ENCODE assay signal across 10 mouse cellular contexts in genomic region chr16:49818627-49819026, GRCm38 (mm10). TPM values are rescaled to one million over a fixed set of nuclear protein-coding genes. Genes with fewer than 3 reads are reported as not detected.
DNase-seq lines count a peak whose midpoint lies in the region; ATAC-seq and TF ChIP-seq lines count a peak whose summit lies in the region.
"Had no signal": no experiment of that assay in that cellular context is flagged by ENCODE, and none has a peak within 500 bp of the region (broad histone marks: within the 10 kb centered on the region; RNA-seq: fewer than 3 reads in every experiment).

No protein-coding gene starts in this region.

- H3K4me3 ChIP-seq in heart, embryonic 16.5 days (ENCODE audit: low read length) = no peak overlapping the region
- peak overlapping the region; percentile 46 for H3K4me3 ChIP-seq in bone marrow, adult 2 months (replicated peaks; ENCODE audit: control insufficient read depth, low read depth, low read length)
- peak overlapping the region; percentile 10 to 19; a peak in 1 of 4 replicates for H3K4me3 ChIP-seq in liver, embryonic 14.5 days (ENCODE audit: insufficient read depth in 1 of 2, low read depth in 2 of 2, low read length in 2 of 2)
- H3K4me3 ChIP-seq in thymus, adult 2 months (ENCODE audit: control insufficient read depth, insufficient read depth, low read length) = no peak overlapping the region
- H3K4me3 ChIP-seq in midbrain, embryonic 11.5 days (ENCODE audit: low read depth, low read length) = no peak overlapping the region
- H3K4me3 ChIP-seq: midbrain, embryonic 10.5 days had no signal

- no peaks in the 10 kb centered on the region for H3K36me3 ChIP-seq in heart, embryonic 16.5 days (ENCODE audit: control insufficient read depth, insufficient read depth)
- H3K36me3 ChIP-seq in liver, embryonic 14.5 days (replicated peaks; ENCODE audit: control insufficient read depth, insufficient read depth, low read depth) = no peaks in the 10 kb centered on the region
- no peaks in the 10 kb centered on the region for H3K36me3 ChIP-seq in thymus, adult 2 months (ENCODE audit: control insufficient read depth, insufficient read depth, low read length)
- H3K36me3 ChIP-seq in midbrain, embryonic 11.5 days (ENCODE audit: control insufficient read depth, insufficient read depth, low read length) = no peaks in the 10 kb centered on the region
- H3K36me3 ChIP-seq: midbrain, embryonic 10.5 days had no signal

- no peak overlapping the region for H3K27ac ChIP-seq in heart, embryonic 16.5 days (ENCODE audit: low read length)
- peak overlapping the region; percentile 84 for H3K27ac ChIP-seq in bone marrow, adult 2 months (ENCODE audit: control insufficient read depth, insufficient read depth, low read depth, low read length, poor library complexity)
- peak overlapping the region; percentile 70 for H3K27ac ChIP-seq in liver, embryonic 14.5 days
- peak overlapping the region; percentile 98 for H3K27ac ChIP-seq in thymus, adult 2 months (ENCODE audit: control insufficient read depth, insufficient read depth, low read length)
- no peak overlapping the region for H3K27ac ChIP-seq in midbrain, embryonic 11.5 days (ENCODE audit: low read depth, low read length)
- H3K27ac ChIP-seq: midbrain, embryonic 10.5 days had no signal

- intact Hi-C loops in heart, postnatal 25 days (cut with DNase I) = no loop called here

- WGBS in heart, embryonic 16.5 days = 61% methylated on average over 6 of the region's 6 CpGs
- WGBS in bone marrow, adult 2 months = 6% methylated on average over 6 of the region's 6 CpGs
- WGBS in liver, embryonic 14.5 days (ENCODE audit: insufficient replicate concordance) = 14% methylated on average over 6 of the region's 6 CpGs
- WGBS in thymus, adult 2 months = 9% methylated on average over 6 of the region's 6 CpGs
- 88% methylated on average over 6 of the region's 6 CpGs for WGBS in midbrain, embryonic 11.5 days

- TF ChIP-seq CTCF in bone marrow, adult 2 months (IDR thresholded peaks at IDR 0.05; ENCODE audit: control insufficient read depth, insufficient read depth, low read length) = no peak
- no peak for TF ChIP-seq CTCF in liver, embryonic 14.5 days (IDR thresholded peaks at IDR 0.05; ENCODE audit: low read depth)
- no peak for TF ChIP-seq CTCF in thymus, adult 2 months (IDR thresholded peaks at IDR 0.05; ENCODE audit: borderline replicate concordance, control insufficient read depth, extremely low read depth, insufficient read depth, low read length, poor library complexity)

- no peak for DNase-seq in heart, postnatal 25 days (ENCODE audit: low spot score)
- DNase-seq in liver, embryonic 14.5 days (ENCODE audit: low read depth in 3 of 3, low spot score in 3 of 3) = no peak
- peak; percentile 63 for DNase-seq in thymus, adult 2 months
- DNase-seq in adrenal gland, adult 18-20 months (ENCODE audit: low spot score in 2 of 2) = no peak
- DNase-seq in left cerebral cortex, adult 18-20 months (ENCODE audit: low spot score in 2 of 2) = no peak
- DNase-seq in midbrain, embryonic 11.5 days (ENCODE audit: low spot score, missing footprints) = no peak

- no peaks in the 10 kb centered on the region for H3K27me3 ChIP-seq in heart, embryonic 16.5 days (ENCODE audit: control insufficient read depth, insufficient read depth, low read length)
- no peaks in the 10 kb centered on the region for H3K27me3 ChIP-seq in liver, embryonic 14.5 days (ENCODE audit: control insufficient read depth, insufficient read depth, low read length)
- no peaks in the 10 kb centered on the region for H3K27me3 ChIP-seq in thymus, adult 2 months (ENCODE audit: control insufficient read depth, insufficient read depth, low read length)
- no peaks in the 10 kb centered on the region for H3K27me3 ChIP-seq in midbrain, embryonic 11.5 days (ENCODE audit: control insufficient read depth, insufficient read depth, low read length)

- no peaks in the 10 kb centered on the region for H3K9me3 ChIP-seq in heart, embryonic 16.5 days (replicated peaks; ENCODE audit: control insufficient read depth, low read length)
- no peaks in the 10 kb centered on the region for H3K9me3 ChIP-seq in liver, embryonic 14.5 days (ENCODE audit: control insufficient read depth, low read length)
- H3K9me3 ChIP-seq in midbrain, embryonic 11.5 days (ENCODE audit: control insufficient read depth, low read length) = no peaks in the 10 kb centered on the region
- H3K9me3 ChIP-seq: midbrain, embryonic 10.5 days had no signal

- no peaks in the 10 kb centered on the region for H3K4me1 ChIP-seq in heart, embryonic 16.5 days (ENCODE audit: control insufficient read depth, insufficient read depth, low read length)
- no peaks in the 10 kb centered on the region; the same call in 1 of the 2 replicates for H3K4me1 ChIP-seq in bone marrow, adult 2 months (ENCODE audit: control insufficient read depth, insufficient read depth, low read length)
- peaks cover 25 to 26% of the 10 kb centered on the region in 2 experiments for H3K4me1 ChIP-seq in liver, embryonic 14.5 days (replicated peaks; ENCODE audit: control insufficient read depth in 2 of 2, insufficient read depth in 2 of 2, low read length in 1 of 2)
- peaks cover 23% of the 10 kb centered on the region for H3K4me1 ChIP-seq in thymus, adult 2 months (replicated peaks; ENCODE audit: control insufficient read depth, insufficient read depth, low read length)
- H3K4me1 ChIP-seq in midbrain, embryonic 11.5 days (ENCODE audit: control insufficient read depth, insufficient read depth, low read length) = no peaks in the 10 kb centered on the region
- H3K4me1 ChIP-seq: midbrain, embryonic 10.5 days had no signal

- peak; percentile 6; the same call in 1 of the 2 replicates for TF ChIP-seq EP300 in liver, embryonic 14.5 days (IDR thresholded peaks at IDR 0.05; ENCODE audit: low read depth)

- TF ChIP-seq POLR2A in bone marrow, adult 2 months (IDR thresholded peaks at IDR 0.05; ENCODE audit: borderline replicate concordance, control insufficient read depth, low read depth, low read length) = no peak
- no peak for TF ChIP-seq POLR2A in thymus, adult 2 months (IDR thresholded peaks at IDR 0.05; ENCODE audit: control insufficient read depth, extremely low read depth, insufficient read depth, low read length, poor library complexity)

- H3K4me2 ChIP-seq in heart, embryonic 16.5 days (ENCODE audit: low read depth, low read length) = no peak overlapping the region
- peak overlapping the region; percentile 66 for H3K4me2 ChIP-seq in liver, embryonic 14.5 days (ENCODE audit: low read depth)
- no peak overlapping the region for H3K4me2 ChIP-seq in midbrain, embryonic 11.5 days

- peak; percentile 63 for ATAC-seq in heart, embryonic 16.5 days (replicated peaks; ENCODE audit: extremely low read depth, insufficient read depth, low FRiP score)
- peak; percentile 68; the same call in 1 of the 2 replicates for ATAC-seq in liver, embryonic 14.5 days (ENCODE audit: insufficient read depth)
- ATAC-seq in midbrain, embryonic 11.5 days (ENCODE audit: low FRiP score) = no peak
- ATAC-seq: hindbrain, embryonic 16.5 days had no signal

- H3K9ac ChIP-seq in heart, embryonic 16.5 days (ENCODE audit: low read length) = no peak overlapping the region
- peak overlapping the region; percentile 55 for H3K9ac ChIP-seq in liver, embryonic 14.5 days (replicated peaks)
- H3K9ac ChIP-seq in midbrain, embryonic 11.5 days (ENCODE audit: low read length) = no peak overlapping the region

RNA-seq across cellular contexts. Expression of gene Cd47, which starts 18.3 kb away (rescaled TPM):
- 76.3 and 93.0 TPM in 2 replicates for polyA plus RNA-seq in heart, embryonic 16.5 days (2015; fragmentation: Nextera tagmentation; extraction: Ambion mirVana)
- 10 to 100 TPM; 73.5 to 76.4 TPM for total RNA-seq in heart, postnatal 25 days (2021)
- polyA plus RNA-seq in bone marrow, adult 2 months (2011; ENCODE audit: insufficient read depth, insufficient read length, low replicate concordance, missing spikeins) = 159 and 163 TPM in 2 replicates
- polyA plus RNA-seq in liver, embryonic 14.5 days (2012; rRNA removed) = 54.3 and 82.5 TPM in 2 replicates
- 331 and 345 TPM in 2 replicates for polyA plus RNA-seq in liver, embryonic 14.5 days (2014; fragmentation: Nextera tagmentation; extraction: Ambion mirVana)
- polyA plus RNA-seq in thymus, adult 2 months (2012; rRNA removed) = 112 and 127 TPM in 2 replicates
- total RNA-seq in adrenal gland, adult 18-20 months (2021) = 100 to 1,000 TPM in 1 of 2 experiments, 10 to 100 TPM in 1; 87.8 to 195 TPM
- 100 to 1,000 TPM; 215 to 235 TPM for total RNA-seq in left cerebral cortex, adult 18-20 months (2021)
- polyA plus RNA-seq in midbrain, embryonic 11.5 days (2014; fragmentation: Nextera tagmentation; extraction: Ambion mirVana) = 57.8 and 63.5 TPM in 2 replicates

Comparison
In these comparisons a context has a peak if more than half of its experiments do, and no peak if none do; other contexts are left out.
1. H3K27ac ChIP-seq: peak in bone marrow, adult 2 months (single experiment), liver, embryonic 14.5 days (single experiment) and thymus, adult 2 months (single experiment); none in heart, embryonic 16.5 days (single experiment) and midbrain, embryonic 11.5 days (single experiment).
2. H3K4me3 ChIP-seq: peak in bone marrow, adult 2 months (single experiment) and liver, embryonic 14.5 days (2 of 2); none in heart, embryonic 16.5 days (single experiment), thymus, adult 2 months (single experiment) and midbrain, embryonic 11.5 days (single experiment).